In the genomic region with DNA sequence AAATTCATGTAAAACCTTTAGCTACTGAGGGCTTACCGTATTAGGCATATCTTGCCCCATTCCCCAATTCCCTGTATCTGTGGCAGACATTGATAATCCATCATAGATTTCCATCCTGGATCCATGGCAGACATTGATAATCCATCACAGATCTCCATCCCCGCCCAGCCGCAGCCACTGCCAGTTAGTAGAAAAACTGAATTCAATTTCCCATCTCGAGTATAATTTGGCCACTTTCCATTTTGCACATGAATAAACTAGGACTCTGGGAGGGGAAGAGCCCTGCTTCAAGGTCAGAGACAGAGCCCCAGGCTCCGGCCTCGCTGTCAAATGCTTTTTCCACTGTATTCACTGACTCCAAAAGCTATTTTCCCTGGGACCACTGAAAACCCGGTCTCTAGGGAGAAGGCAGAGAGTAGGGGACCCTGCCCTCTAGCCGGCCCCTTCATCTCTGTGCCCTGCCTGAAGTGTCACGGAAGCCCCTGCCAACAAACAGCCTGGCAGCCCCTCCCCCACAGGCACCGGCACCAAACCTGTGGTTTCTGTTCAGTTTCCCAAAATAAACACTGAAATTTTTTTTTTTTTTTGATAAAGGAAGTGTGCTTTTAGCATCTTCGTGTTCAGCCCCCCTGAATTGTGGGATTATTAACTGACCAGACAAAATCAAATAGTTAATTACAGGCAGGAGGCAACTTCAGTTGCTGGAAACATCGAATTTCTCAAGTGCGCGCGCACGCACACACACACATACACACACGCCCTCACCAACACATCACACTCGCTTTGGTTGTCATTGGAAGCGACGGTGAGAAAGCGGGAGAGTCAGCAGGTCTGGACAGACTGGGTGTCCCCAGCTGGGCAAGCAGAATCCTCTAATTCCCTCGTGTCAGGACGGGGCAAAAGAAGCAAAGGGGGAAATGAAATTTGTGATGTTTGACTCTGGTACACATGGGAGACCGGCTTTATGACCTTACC, we compare ENCODE assay signal across 9 mouse cellular contexts. TPM values are rescaled to one million over a fixed set of nuclear protein-coding genes. Genes with fewer than 3 reads are reported as not detected.
DNase-seq lines count a peak whose midpoint lies in the region; ATAC-seq and TF ChIP-seq lines count a peak whose summit lies in the region.
"Had no signal": no experiment of that assay in that cellular context is flagged by ENCODE, and none has a peak within 500 bp of the region (broad histone marks: within the 10 kb centered on the region; RNA-seq: fewer than 3 reads in every experiment).

No protein-coding gene starts in this region.

- H3K9me3 ChIP-seq in liver, embryonic 12.5 days (replicated peaks) = no peaks in the 10 kb centered on the region
- no peaks in the 10 kb centered on the region for H3K9me3 ChIP-seq in intestine, postnatal 0 days (ENCODE audit: control insufficient read depth)

- no peak overlapping the region for H3K27ac ChIP-seq in liver, embryonic 12.5 days
- no peak overlapping the region for H3K27ac ChIP-seq in brown adipose tissue, adult 24 weeks (replicated peaks; ENCODE audit: low read depth, low read length)
- no peak overlapping the region for H3K27ac ChIP-seq in intestine, postnatal 0 days (ENCODE audit: low read depth, low read length)
- no peak overlapping the region for H3K27ac ChIP-seq in testis, adult 2 months (ENCODE audit: control insufficient read depth, insufficient read depth, low read depth, low read length)

- no peak for ATAC-seq in liver, embryonic 12.5 days
- no peak for ATAC-seq in intestine, postnatal 0 days

- no peaks in the 10 kb centered on the region for H3K36me3 ChIP-seq in liver, embryonic 12.5 days
- no peaks in the 10 kb centered on the region for H3K36me3 ChIP-seq in intestine, postnatal 0 days (ENCODE audit: control insufficient read depth, insufficient read depth)
- no peaks in the 10 kb centered on the region for H3K36me3 ChIP-seq in testis, adult 2 months (ENCODE audit: control insufficient read depth, insufficient read depth, low read length)

- no peak for DNase-seq in liver
- no peak for DNase-seq in gastrocnemius, postnatal 36 days
- DNase-seq in natural killer cell, adult 2 months (ENCODE audit: low spot score in 2 of 2) = no peak
- no peak for DNase-seq in frontal cortex, postnatal 14 days (ENCODE audit: low spot score in 2 of 2)

- intact Hi-C loops in gastrocnemius, postnatal 36 days (cut with DNase I) = no loop called here

- TF ChIP-seq CTCF in intestine, postnatal 0 days (IDR thresholded peaks at IDR 0.05; ENCODE audit: low read depth) = no peak
- TF ChIP-seq CTCF in testis, adult 2 months (IDR thresholded peaks at IDR 0.05; ENCODE audit: control insufficient read depth, insufficient read depth, insufficient replicate concordance, low read depth, low read length) = no peak

- no peak overlapping the region for H3K4me3 ChIP-seq in liver, embryonic 12.5 days
- peak overlapping the region; percentile 45 for H3K4me3 ChIP-seq in brown adipose tissue, adult 24 weeks (ENCODE audit: insufficient read depth, low read depth, low read length)
- no peak overlapping the region for H3K4me3 ChIP-seq in intestine, postnatal 0 days (ENCODE audit: low read depth, low read length)
- peak overlapping the region; percentile 61 for H3K4me3 ChIP-seq in testis, adult 2 months (ENCODE audit: control insufficient read depth, low read depth, low read length)

- H3K4me1 ChIP-seq in liver, embryonic 12.5 days = no peaks in the 10 kb centered on the region
- H3K4me1 ChIP-seq in brown adipose tissue, adult 24 weeks (ENCODE audit: control insufficient read depth, insufficient read depth, insufficient read length, low read length) = no peaks in the 10 kb centered on the region
- H3K4me1 ChIP-seq in intestine, postnatal 0 days (replicated peaks; ENCODE audit: control insufficient read depth, insufficient read depth, low read length) = no peaks in the 10 kb centered on the region
- H3K4me1 ChIP-seq in testis, adult 2 months (ENCODE audit: control insufficient read depth, insufficient read depth, low read length) = peaks cover 14% of the 10 kb centered on the region

- H3K27me3 ChIP-seq in liver, embryonic 12.5 days (replicated peaks) = peaks cover 22% of the 10 kb centered on the region
- H3K27me3 ChIP-seq in intestine, postnatal 0 days (replicated peaks; ENCODE audit: control insufficient read depth, insufficient read depth, low read length) = no peaks in the 10 kb centered on the region
- no peaks in the 10 kb centered on the region for H3K27me3 ChIP-seq in testis, adult 2 months (ENCODE audit: control insufficient read depth, insufficient read depth, low read length)

- no peak for TF ChIP-seq POLR2A in testis, adult 2 months (IDR thresholded peaks at IDR 0.05; ENCODE audit: control insufficient read depth, low read depth, low read length)

- H3K4me2 ChIP-seq in liver, embryonic 12.5 days = 0 out of 2 replicates have a peak overlapping the region, but pooled peaks have one; percentile 8
- H3K4me2 ChIP-seq in intestine, postnatal 0 days (replicated peaks; ENCODE audit: low read depth) = peak overlapping the region; percentile 32; the same call in 1 of the 2 replicates

- WGBS in liver, embryonic 12.5 days (ENCODE audit: insufficient replicate concordance) = 49% methylated on average over 24 of the region's 24 CpGs
- 54% methylated on average over 24 of the region's 24 CpGs for WGBS in intestine, postnatal 0 days

- H3K9ac ChIP-seq in liver, embryonic 12.5 days = no peak overlapping the region
- no peak overlapping the region for H3K9ac ChIP-seq in intestine, postnatal 0 days (ENCODE audit: low read depth, low read length)

RNA-seq across cellular contexts. Expression of a gene that starts 14.0 kb away (rescaled TPM):
- 2.5 and 2.7 TPM in 2 replicates for polyA plus RNA-seq in liver, embryonic 12.5 days (2016; fragmentation: Nextera tagmentation; extraction: Ambion mirVana)
- 1.1 TPM in 1 of 2 replicates, not detected in the other for polyA plus RNA-seq in brown adipose tissue, adult 24 weeks (2012; ENCODE audit: insufficient read depth, insufficient read length, missing spikeins)
- polyA plus RNA-seq in intestine, postnatal 0 days (2015; fragmentation: Nextera tagmentation; extraction: Ambion mirVana) = 4.1 and 4.3 TPM in 2 replicates
- polyA plus RNA-seq in testis, adult 2 months (2012; rRNA removed) = 61.9 and 63.9 TPM in 2 replicates
- under 1 TPM; 0.36 to 0.49 TPM for total RNA-seq in gastrocnemius, postnatal 36 days (2021)

RNA-seq across cellular contexts. Expression of a gene that starts 50.7 kb away (rescaled TPM):
- 0.42 and 0.69 TPM in 2 replicates for polyA plus RNA-seq in liver, embryonic 12.5 days (2016; fragmentation: Nextera tagmentation; extraction: Ambion mirVana)
- not detected in 2 replicates for polyA plus RNA-seq in brown adipose tissue, adult 24 weeks (2012; ENCODE audit: insufficient read depth, insufficient read length, missing spikeins)
- polyA plus RNA-seq in intestine, postnatal 0 days (2015; fragmentation: Nextera tagmentation; extraction: Ambion mirVana) = 0.78 and 0.98 TPM in 2 replicates
- 0.64 and 0.87 TPM in 2 replicates for polyA plus RNA-seq in testis, adult 2 months (2012; rRNA removed)
- total RNA-seq in gastrocnemius, postnatal 36 days (2021) = not detected
- total RNA-seq: layer of hippocampus, postnatal 10 days had no signal

Comparison
In these comparisons a context has a peak if more than half of its experiments do, and no peak if none do; other contexts are left out.
1. H3K4me3 ChIP-seq: peak in brown adipose tissue, adult 24 weeks (single experiment) and testis, adult 2 months (single experiment); none in liver, embryonic 12.5 days (single experiment) and intestine, postnatal 0 days (single experiment).
2. RNA of a gene that starts 14.0 kb away (polyA plus RNA-seq): 61.9 to 63.9 TPM in testis, adult 2 months; 4.1 to 4.3 TPM in intestine, postnatal 0 days, 2.5 to 2.7 TPM in liver, embryonic 12.5 days and 1.1 TPM in brown adipose tissue, adult 24 weeks; every median in the first group is over 10 times any median in the second.